Mouse (Mus musculus): ENCODE results near the gene Pde8a. TPM values are rescaled to one million over a fixed set of nuclear protein-coding genes. Genes with fewer than 3 reads are reported as not detected.

The Pde8a gene
- total and polyA plus RNA-seq, 2 experiments from 2014 or later: 1.1 to 2.7 TPM

DNA sequence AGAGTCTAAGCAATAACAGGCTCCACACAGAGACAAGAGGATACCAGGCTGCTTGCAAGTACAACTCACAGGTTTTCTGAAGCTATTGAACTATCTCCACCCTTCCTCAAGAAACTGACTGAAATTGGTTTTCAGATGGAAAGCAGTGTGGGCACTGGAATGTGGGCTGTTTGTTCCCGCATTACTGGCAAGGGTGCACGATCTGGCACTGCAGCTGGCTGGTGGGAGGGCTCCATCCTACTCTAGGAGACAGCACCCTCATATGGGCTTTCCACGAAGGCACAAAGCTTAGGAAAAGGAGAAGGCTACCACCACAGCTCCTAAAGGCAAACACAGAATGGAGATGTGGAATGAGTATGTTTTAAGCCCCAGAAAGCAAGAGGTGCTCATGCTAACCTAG lies 156.3 kb downstream of the Pde8a start:
- Histone ChIP-seq H3K27me3 (ENCODE audit: insufficient read depth, low read length) (no peaks in the 10 kb centered on the region), H3K4me1 (ENCODE audit: insufficient read depth) (peaks cover 5% of the 10 kb centered on the region), H3K9ac (no peak overlapping the region), H3K27ac (ENCODE audit: low read depth, low read length) (no peak overlapping the region), H3K36me3 (ENCODE audit: insufficient read depth) (no peaks in the 10 kb centered on the region), H3K9me3 (ENCODE audit: low read length) (no peaks in the 10 kb centered on the region), H3K4me3 (ENCODE audit: low read depth, low read length) (no peak overlapping the region), H3K4me2 (ENCODE audit: low read depth) (no peak overlapping the region)
- 62% methylated on average over 3 of the region's 3 CpGs for WGBS
- ATAC-seq (no peak), DNase-seq (no peak)
- TF ChIP-seq CTCF (IDR thresholded peaks at IDR 0.05; ENCODE audit: low read depth): no peak

DNA sequence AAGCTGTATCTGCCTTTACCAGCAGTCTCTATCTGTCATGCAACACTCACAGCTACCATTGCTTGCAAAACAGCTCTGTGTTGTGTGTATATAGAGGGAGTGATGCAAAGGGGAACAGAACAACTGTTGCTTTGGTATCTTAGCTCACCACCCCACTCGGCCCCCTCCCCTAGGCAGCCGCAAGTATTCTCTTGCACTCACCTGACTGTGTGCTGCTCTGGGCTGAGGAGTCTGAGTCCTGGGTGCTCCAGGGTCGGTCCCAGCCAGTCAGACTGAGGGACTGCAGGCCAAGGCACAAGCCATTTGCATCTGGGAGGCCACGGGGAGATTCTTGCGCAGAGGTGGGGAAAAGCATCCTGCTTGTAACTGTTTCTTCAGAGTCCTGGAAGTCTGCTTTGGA lies 158.4 kb downstream of the Pde8a start:
- Histone ChIP-seq H3K4me1 (ENCODE audit: insufficient read depth) (peaks cover 5% of the 10 kb centered on the region), H3K27ac (ENCODE audit: low read depth, low read length) (no peak overlapping the region), H3K4me2 (ENCODE audit: low read depth) (peak overlapping the region; percentile 55), H3K9me3 (ENCODE audit: low read length) (no peaks in the 10 kb centered on the region), H3K27me3 (ENCODE audit: insufficient read depth, low read length) (no peaks in the 10 kb centered on the region), H3K4me3 (ENCODE audit: low read depth, low read length) (peak overlapping the region; percentile 28), H3K9ac (peak overlapping the region; percentile 25), H3K36me3 (ENCODE audit: insufficient read depth) (no peaks in the 10 kb centered on the region)
- no peak for ATAC-seq
- WGBS: 17% methylated on average over 5 of the region's 5 CpGs
- DNase-seq: peak; percentile 1
- no peak for TF ChIP-seq CTCF (IDR thresholded peaks at IDR 0.05; ENCODE audit: low read depth)

DNA sequence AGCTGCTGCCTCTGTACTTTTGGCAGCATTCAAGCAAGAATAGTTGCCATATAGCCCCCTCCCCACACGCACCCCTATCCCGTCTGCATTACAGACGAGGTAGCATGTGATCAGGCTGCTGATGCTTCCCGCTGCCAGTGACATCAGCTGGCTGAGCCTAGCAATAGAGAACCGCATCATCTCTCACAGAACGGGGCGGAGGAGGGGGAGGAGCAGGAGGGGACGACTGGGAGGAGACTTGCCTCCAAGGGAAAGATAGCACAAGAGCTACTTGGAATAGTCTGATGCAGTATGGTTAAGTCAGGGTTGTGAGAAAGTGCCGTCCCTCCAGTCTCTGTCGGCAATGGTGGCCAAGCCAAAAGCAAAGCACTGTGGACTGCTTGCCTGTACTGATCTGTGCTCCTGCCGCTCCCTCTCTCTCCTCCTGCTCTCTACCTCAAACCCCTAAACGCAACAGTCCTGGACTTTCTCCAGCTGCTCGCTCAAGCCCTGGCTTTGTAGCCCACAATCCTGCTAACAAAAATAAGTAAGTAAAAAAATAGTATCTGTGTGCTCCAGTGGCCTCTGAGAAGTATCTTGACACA lies 159.0 kb downstream of the Pde8a start:
- TF ChIP-seq CTCF (IDR thresholded peaks at IDR 0.05; ENCODE audit: low read depth): no peak
- H3K9ac ChIP-seq: peak overlapping the region; percentile 25
- no peaks in the 10 kb centered on the region for H3K27me3 ChIP-seq (ENCODE audit: insufficient read depth, low read length)
- peak overlapping the region; percentile 28 for H3K4me3 ChIP-seq (ENCODE audit: low read depth, low read length)
- H3K9me3 ChIP-seq (ENCODE audit: low read length): no peaks in the 10 kb centered on the region
- peak overlapping the region; percentile 55 for H3K4me2 ChIP-seq (ENCODE audit: low read depth)
- WGBS: 3% methylated on average over 12 of the region's 13 CpGs
- H3K36me3 ChIP-seq (ENCODE audit: insufficient read depth): no peaks in the 10 kb centered on the region
- ATAC-seq: peak; percentile 99
- peak; percentile 82 for DNase-seq
- peaks cover 5% of the 10 kb centered on the region for H3K4me1 ChIP-seq (ENCODE audit: insufficient read depth)
- H3K27ac ChIP-seq (ENCODE audit: low read depth, low read length): no peak overlapping the region

DNA sequence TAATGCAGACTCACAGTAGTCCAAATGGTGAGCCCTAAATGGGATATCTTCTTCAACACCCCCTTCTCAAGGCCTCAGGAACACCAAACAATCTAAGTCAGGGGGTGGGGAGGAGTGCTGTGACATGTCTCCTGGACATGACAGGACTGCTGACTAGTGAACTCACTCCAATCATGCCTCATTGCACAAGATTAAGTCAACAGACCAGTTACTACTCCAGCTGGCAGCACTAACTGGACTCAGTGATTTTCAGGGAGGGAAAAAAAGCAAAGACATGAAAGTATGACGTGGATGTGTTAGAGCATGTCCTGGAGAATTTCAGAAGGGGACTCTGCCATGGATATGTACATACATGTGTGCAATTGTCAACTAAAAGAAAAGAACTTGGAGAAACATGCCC lies 166.0 kb downstream of the Pde8a start:
- Histone ChIP-seq H3K4me3 (ENCODE audit: low read depth, low read length) (no peak overlapping the region), H3K36me3 (ENCODE audit: insufficient read depth) (no peaks in the 10 kb centered on the region), H3K9ac (no peak overlapping the region), H3K9me3 (ENCODE audit: low read length) (no peaks in the 10 kb centered on the region), H3K4me1 (ENCODE audit: insufficient read depth) (no peaks in the 10 kb centered on the region), H3K27me3 (ENCODE audit: insufficient read depth, low read length) (no peaks in the 10 kb centered on the region), H3K4me2 (ENCODE audit: low read depth) (no peak overlapping the region), H3K27ac (ENCODE audit: low read depth, low read length) (no peak overlapping the region)
- ATAC-seq (no peak), DNase-seq (no peak)
- TF ChIP-seq CTCF (IDR thresholded peaks at IDR 0.05; ENCODE audit: low read depth): no peak
- WGBS: 94% methylated on average over 1 of the region's 1 CpGs

Other genes with a start within 250 kb of the Pde8a start
- gene Zfp592, start 219.9 kb upstream of the Pde8a start, total RNA-seq (2014; rRNA removed): 22.0 and 22.1 TPM in 2 replicates
- gene Zfp592, start 219.9 kb upstream of the Pde8a start, polyA plus RNA-seq (2015; fragmentation: Nextera tagmentation; extraction: Ambion mirVana): 3.9 and 5.2 TPM in 2 replicates
- gene Alpk3, start 156.0 kb upstream of the Pde8a start, total RNA-seq (2014; rRNA removed): 0.43 TPM in 1 of 2 replicates, not detected in the other
- gene Alpk3, start 156.0 kb upstream of the Pde8a start, polyA plus RNA-seq (2015; fragmentation: Nextera tagmentation; extraction: Ambion mirVana): 0.04 and 0.07 TPM in 2 replicates
- 0.48 TPM in 1 of 2 replicates, not detected in the other for gene Slc28a1, start 98.8 kb upstream of the Pde8a start, total RNA-seq (2014; rRNA removed)
- 0.12 TPM in 1 of 2 replicates, not detected in the other for gene Slc28a1, start 98.8 kb upstream of the Pde8a start, polyA plus RNA-seq (2015; fragmentation: Nextera tagmentation; extraction: Ambion mirVana)
- 883 and 1,228 TPM in 2 replicates for gene Rps17, start 131.7 kb downstream of the Pde8a start, total RNA-seq (2014; rRNA removed)
- gene Rps17, start 131.7 kb downstream of the Pde8a start, polyA plus RNA-seq (2015; fragmentation: Nextera tagmentation; extraction: Ambion mirVana): 706 and 832 TPM in 2 replicates
- 5.2 and 6.7 TPM in 2 replicates for gene Cpeb1, start 241.9 kb downstream of the Pde8a start, total RNA-seq (2014; rRNA removed)
- 2.2 and 5.1 TPM in 2 replicates for gene Cpeb1, start 241.9 kb downstream of the Pde8a start, polyA plus RNA-seq (2015; fragmentation: Nextera tagmentation; extraction: Ambion mirVana)

All from forebrain, postnatal 0 days (tissue).